Mouse (Mus musculus) cortical plate, adult 2 months (tissue): ENCODE data around the gene Eras. TPM values are rescaled to one million over a fixed set of nuclear protein-coding genes. Genes with fewer than 3 reads are reported as not detected.
A peak's percentile ranks its signal among the peaks of the same experiment; 100 is the strongest.
"Not testable (repeated sequence)": the region's sequence is repeated elsewhere in the genome, so short reads cannot be mapped to it uniquely, and the experiment has no call there.

Experiments used
- H3K27ac ChIP-seq: fragments of 200-500 bp; 2 replicates; pipeline ENCODE4 v1.5.1; 2012; ENCODE audit warnings: low read length, control low read depth, inconsistent platforms; ENCODE audit not compliant: insufficient read depth
- H3K4me1 ChIP-seq: fragments of 200-500 bp; 2 replicates; pipeline ENCODE4 v1.6.1; 2011; ENCODE audit warnings: low read length; ENCODE audit not compliant: control insufficient read depth, insufficient read depth
- H3K4me3 ChIP-seq: fragments of 200-500 bp; 2 replicates; pipeline ENCODE4 v1.5.1; 2011; ENCODE audit warnings: mild to moderate bottlenecking, low read length, control low read depth; ENCODE audit not compliant: insufficient read depth
- CTCF ChIP-seq: fragments of 200-500 bp; IDR thresholded peaks from 2 replicates; pipeline ENCODE4 v1.5.1; 2011; ENCODE audit warnings: mild to moderate bottlenecking, control low read depth, low read length; ENCODE audit not compliant: insufficient read depth; ENCODE audit errors: extremely low read depth
- POLR2A ChIP-seq: fragments of 200-500 bp; IDR thresholded peaks from 2 replicates; pipeline ENCODE4 v1.6.1; 2011; ENCODE audit warnings: mild to moderate bottlenecking, low read length, control low read depth; ENCODE audit not compliant: insufficient read depth; ENCODE audit errors: extremely low read depth
- polyA plus RNA-seq: library from polyadenylated mRNA; depleted of rRNA; stranded (reverse); fragments of >200 nt; gene quantifications from 2 replicates; pipeline ENCODE4 v1.2.3, GENCODE M21; 2012

The Eras gene
- polyA plus RNA-seq, 1 experiment = not detected

GRCm38 (mm10) chrX:7919601-7920383, 8.6 kb downstream of the Eras start, which contains the start of gene Pcsk1n:
TSS of gene Pcsk1n (plus strand) at chrX:7919822.
- peak; percentile 53; the same call in 1 of the 2 replicates for TF ChIP-seq POLR2A
- TF ChIP-seq CTCF = no peak
- Histone ChIP-seq H3K4me1 (no peaks in the 10 kb centered on the region), H3K27ac (peak within 1 kb of the TSS; percentile 64), H3K4me3 (peak within 1 kb of the TSS; percentile 92)

- not testable (repeated sequence) for H3K27ac ChIP-seq, H3K4me1 ChIP-seq
These were observed 10.4 kb downstream of the Eras start for GRCm38 (mm10) chrX:7917960-7918359.

GRCm38 (mm10) chrX:7915669-7916068, 12.7 kb downstream of the Eras start:
- H3K4me1 ChIP-seq, H3K4me3 ChIP-seq, H3K27ac ChIP-seq: not testable (repeated sequence)

More at GRCm38 (mm10) chrX:7917960-7918359, 10.4 kb downstream of the Eras start:
- H3K4me3 ChIP-seq = not testable (repeated sequence)

- TF ChIP-seq POLR2A (no peak), CTCF (no peak)
- Histone ChIP-seq H3K4me1 (no peaks in the 10 kb centered on the region), H3K27ac (no peak overlapping the region), H3K4me3 (no peak overlapping the region)
These were observed 17.9 kb downstream of the Eras start for GRCm38 (mm10) chrX:7910473-7910872.

GRCm38 (mm10) chrX:7909242-7909641, 19.2 kb downstream of the Eras start, which contains the start of gene Gm10490:
TSS of gene Gm10490 (plus strand) at chrX:7909542.
- H3K4me1 ChIP-seq, H3K4me3 ChIP-seq, H3K27ac ChIP-seq: not testable (repeated sequence)

- TF ChIP-seq CTCF (no peak), POLR2A (no peak)
- no peak within 1 kb of the TSS for H3K4me3 ChIP-seq
- no peaks in the 10 kb centered on the region for H3K4me1 ChIP-seq
- H3K27ac ChIP-seq = no peak within 1 kb of the TSS
These were observed 20.7 kb downstream of the Eras start, which contains the start of gene Gm10491 for GRCm38 (mm10) chrX:7907735-7908134. TSS of gene Gm10491 (minus strand) at chrX:7907835.

GRCm38 (mm10) chrX:7904441-7904840, 24.0 kb downstream of the Eras start:
- Histone ChIP-seq H3K27ac (no peak overlapping the region), H3K4me3 (no peak overlapping the region), H3K4me1 (no peaks in the 10 kb centered on the region)
- no peak for TF ChIP-seq POLR2A
- TF ChIP-seq CTCF = no peak

GRCm38 (mm10) chrX:7898880-7899874, 29.2 kb downstream of the Eras start, which contains the start of the genes Pqbp1 and Timm17b:
TSS of gene Pqbp1 (minus strand) at chrX:7899269.
TSS of gene Timm17b (plus strand) at chrX:7899357.
- TF ChIP-seq POLR2A (peak; percentile 60), CTCF (no peak)
- Histone ChIP-seq H3K4me3 (peak within 1 kb of the TSS; percentile 56), H3K4me1 (no peaks in the 10 kb centered on the region; the same call in 1 of the 2 replicates), H3K27ac (peak within 1 kb of the TSS; percentile 66)

- TF ChIP-seq CTCF = no peak
- TF ChIP-seq POLR2A = no peak
- Histone ChIP-seq H3K27ac (peak overlapping the region; percentile 49), H3K4me3 (peak overlapping the region; percentile 56), H3K4me1 (no peaks in the 10 kb centered on the region; the same call in 1 of the 2 replicates)
These were observed 30.2 kb downstream of the Eras start for GRCm38 (mm10) chrX:7898211-7898610.
